Mouse (Mus musculus) intestine, embryonic 15.5 days (tissue): ENCODE data around the gene Cacna1d. TPM values are rescaled to one million over a fixed set of nuclear protein-coding genes. Genes with fewer than 3 reads are reported as not detected.

Experiments used
- ATAC-seq: fragments of 200-750 bp; cut with Nextera tagmentation; 2 replicates; pipeline ENCODE4 v1.8.0; 2017; ENCODE audit warnings: moderate TSS enrichment, moderate library complexity
- H3K27ac ChIP-seq: fragments of 300-500 bp; sonication (generic); 2 replicates; pipeline ENCODE4 v1.5.1; 2015; ENCODE audit warnings: mild to moderate bottlenecking, inconsistent platforms
- H3K27me3 ChIP-seq: fragments of 300-500 bp; sonication (generic); replicated peaks from 2 replicates; pipeline ENCODE4 v1.6.1; 2015; ENCODE audit warnings: inconsistent platforms
- H3K36me3 ChIP-seq: fragments of 300-500 bp; sonication (generic); 2 replicates; pipeline ENCODE4 v1.6.1; 2015; ENCODE audit warnings: inconsistent platforms
- H3K4me1 ChIP-seq: fragments of 300-500 bp; sonication (generic); replicated peaks from 2 replicates; pipeline ENCODE4 v1.6.1; 2015; ENCODE audit warnings: inconsistent platforms
- H3K4me2 ChIP-seq: fragments of 300-500 bp; sonication (generic); replicated peaks from 2 replicates; pipeline ENCODE4 v1.6.1; 2015; ENCODE audit warnings: mild to moderate bottlenecking, inconsistent platforms
- H3K4me3 ChIP-seq: fragments of 300-500 bp; sonication (generic); replicated peaks from 2 replicates; pipeline ENCODE4 v1.5.1; 2015; ENCODE audit warnings: inconsistent platforms
- H3K9ac ChIP-seq: fragments of 300-500 bp; sonication (generic); 2 replicates; pipeline ENCODE4 v1.6.1; 2015; ENCODE audit warnings: inconsistent platforms
- H3K9me3 ChIP-seq: fragments of 300-500 bp; sonication (generic); 2 replicates; pipeline ENCODE4 v1.6.1; 2016; ENCODE audit warnings: inconsistent platforms
- WGBS: fragments of 180-500 bp; shearing (Covaris S2); methylation state at CpG from one replicate; pipeline ENCODE4 v1.1.7; 2015; 5-methylcytosine and 5-hydroxymethylcytosine counted together
- polyA plus RNA-seq: library from polyadenylated mRNA; unstranded; fragments of >200 nt; fragmentation: Nextera tagmentation; extraction: Ambion mirVana; gene quantifications from 2 replicates; pipeline ENCODE4 v1.2.1, GENCODE M21; 2015

The Cacna1d gene
- polyA plus RNA-seq, 1 experiment from 2014 or later: 3.5 TPM

- no peak overlapping the region for H3K27ac ChIP-seq
- no peak overlapping the region for H3K4me2 ChIP-seq
- no peaks in the 10 kb centered on the region for H3K27me3 ChIP-seq
- H3K4me1 ChIP-seq: 0 out of 2 replicates have a peak, but pooled peaks cover 12% of the 10 kb centered on the region
- H3K9ac ChIP-seq: no peak overlapping the region
- no peaks in the 10 kb centered on the region for H3K9me3 ChIP-seq
- WGBS: 70% methylated on average over 3 of the region's 3 CpGs
- ATAC-seq: peak; percentile 35
- peaks cover 5% of the 10 kb centered on the region; the same call in 1 of the 2 replicates for H3K36me3 ChIP-seq
- H3K4me3 ChIP-seq: no peak overlapping the region
Measured at GRCm38 (mm10) chr14:29999475-29999811, 491.8 kb downstream of the Cacna1d start.

GRCm38 (mm10) chr14:29998747-29999474, 492.3 kb downstream of the Cacna1d start:
- no peaks in the 10 kb centered on the region for H3K27me3 ChIP-seq
- WGBS: 73% methylated on average over 13 of the region's 13 CpGs
- no peaks in the 10 kb centered on the region for H3K9me3 ChIP-seq
- no peak for ATAC-seq
- H3K4me2 ChIP-seq: no peak overlapping the region
- 0 out of 2 replicates have a peak, but pooled peaks cover 12% of the 10 kb centered on the region for H3K4me1 ChIP-seq
- H3K9ac ChIP-seq: no peak overlapping the region
- peaks cover 7% of the 10 kb centered on the region; the same call in 1 of the 2 replicates for H3K36me3 ChIP-seq
- H3K4me3 ChIP-seq: no peak overlapping the region
- H3K27ac ChIP-seq: no peak overlapping the region

DNA sequence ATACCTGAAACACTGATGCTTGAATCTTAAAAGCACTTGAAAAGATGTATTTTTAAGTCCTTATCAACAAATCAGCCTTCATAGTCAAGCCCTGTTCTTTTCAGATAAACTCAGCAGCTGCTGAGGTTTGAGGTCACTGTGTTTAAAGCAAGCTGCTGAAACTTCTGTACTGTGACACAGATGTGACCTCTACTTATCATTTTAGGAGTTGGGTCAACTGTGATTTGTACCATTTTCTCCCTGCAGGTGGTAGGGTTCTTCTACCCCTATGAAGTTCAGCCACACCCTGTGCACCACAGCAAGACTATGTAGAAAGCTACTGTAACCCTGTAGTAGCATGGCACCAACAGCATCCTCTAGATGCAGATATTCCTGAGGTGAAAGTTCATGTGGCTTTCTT, 493.9 kb downstream of the Cacna1d start:
- Histone ChIP-seq H3K4me3 (no peak overlapping the region), H3K27ac (no peak overlapping the region), H3K27me3 (no peaks in the 10 kb centered on the region), H3K9me3 (no peaks in the 10 kb centered on the region), H3K4me2 (no peak overlapping the region), H3K9ac (no peak overlapping the region), H3K36me3 (peaks cover 18% of the 10 kb centered on the region), H3K4me1 (0 out of 2 replicates have a peak, but pooled peaks cover 12% of the 10 kb centered on the region)
- no peak for ATAC-seq

GRCm38 (mm10) chr14:29996000-29996751, 495.1 kb downstream of the Cacna1d start:
- 76% methylated on average over 11 of the region's 11 CpGs for WGBS
- H3K4me3 ChIP-seq: no peak overlapping the region
- peaks cover 25% of the 10 kb centered on the region for H3K36me3 ChIP-seq
- 0 out of 2 replicates have a peak, but pooled peaks cover 12% of the 10 kb centered on the region for H3K4me1 ChIP-seq
- no peaks in the 10 kb centered on the region for H3K27me3 ChIP-seq
- no peaks in the 10 kb centered on the region for H3K9me3 ChIP-seq
- no peak overlapping the region for H3K4me2 ChIP-seq
- H3K27ac ChIP-seq: no peak overlapping the region; the same call in 1 of the 2 replicates
- H3K9ac ChIP-seq: no peak overlapping the region
- ATAC-seq: peak; percentile 90

- no peak for ATAC-seq
- no peak overlapping the region for H3K27ac ChIP-seq
- peaks cover 30% of the 10 kb centered on the region for H3K36me3 ChIP-seq
- H3K4me3 ChIP-seq: no peak overlapping the region
- no peak overlapping the region for H3K4me2 ChIP-seq
- no peaks in the 10 kb centered on the region for H3K27me3 ChIP-seq
- 0 out of 2 replicates have a peak, but pooled peaks cover 6% of the 10 kb centered on the region for H3K4me1 ChIP-seq
- 92% methylated on average over 4 of the region's 4 CpGs for WGBS
- H3K9ac ChIP-seq: no peak overlapping the region
- no peaks in the 10 kb centered on the region for H3K9me3 ChIP-seq
Measured at GRCm38 (mm10) chr14:29994976-29995375, 496.3 kb downstream of the Cacna1d start.

Other genes starting within 250 kb of the Cacna1d start
- gene Dcp1a, start 11.9 kb downstream of the Cacna1d start, polyA plus RNA-seq: 18.1 and 20.0 TPM in 2 replicates
- gene Tkt, start 56.9 kb upstream of the Cacna1d start, polyA plus RNA-seq: 358 and 367 TPM in 2 replicates
- 57.2 and 58.3 TPM in 2 replicates for gene Prkcd, start 134.8 kb upstream of the Cacna1d start, polyA plus RNA-seq
- gene Rft1, start 162.9 kb upstream of the Cacna1d start, polyA plus RNA-seq: 12.6 and 15.0 TPM in 2 replicates
- gene Sfmbt1, start 223.4 kb upstream of the Cacna1d start, polyA plus RNA-seq: 11.4 and 12.3 TPM in 2 replicates